Mouse (Mus musculus): ENCODE measurements around the gene Myocd. TPM values are rescaled to one million over a fixed set of nuclear protein-coding genes. Genes with fewer than 3 reads are reported as not detected.

Gene Myocd
- polyA plus RNA-seq, 1 experiment from 2014 or later, result 0.87 TPM

- Histone ChIP-seq H3K4me1 (ENCODE audit: control insufficient read depth, insufficient read depth, low read length) (no peaks in the 10 kb centered on the region), H3K4me3 (ENCODE audit: low read depth, low read length) (no peak overlapping the region), H3K9ac (ENCODE audit: low read length) (no peak overlapping the region), H3K36me3 (ENCODE audit: control insufficient read depth, insufficient read depth, low read length) (no peaks in the 10 kb centered on the region), H3K9me3 (ENCODE audit: control insufficient read depth, low read length) (no peaks in the 10 kb centered on the region), H3K27me3 (ENCODE audit: control insufficient read depth, insufficient read depth, low read length) (no peaks in the 10 kb centered on the region), H3K4me2 (ENCODE audit: low read depth, severe bottlenecking) (no peak overlapping the region), H3K27ac (replicated peaks; ENCODE audit: low read depth, low read length) (no peak overlapping the region)
- WGBS, result 79% methylated on average over 5 of the region's 5 CpGs
- DNase-seq (ENCODE audit: low spot score) (no peak), ATAC-seq (ENCODE audit: insufficient number of reproducible peaks, low FRiP score, low TSS enrichment, low read depth) (no peak)
Observed at GRCm38 (mm10) chr11:65205306-65205705, 64.5 kb downstream of the Myocd start.

DNA sequence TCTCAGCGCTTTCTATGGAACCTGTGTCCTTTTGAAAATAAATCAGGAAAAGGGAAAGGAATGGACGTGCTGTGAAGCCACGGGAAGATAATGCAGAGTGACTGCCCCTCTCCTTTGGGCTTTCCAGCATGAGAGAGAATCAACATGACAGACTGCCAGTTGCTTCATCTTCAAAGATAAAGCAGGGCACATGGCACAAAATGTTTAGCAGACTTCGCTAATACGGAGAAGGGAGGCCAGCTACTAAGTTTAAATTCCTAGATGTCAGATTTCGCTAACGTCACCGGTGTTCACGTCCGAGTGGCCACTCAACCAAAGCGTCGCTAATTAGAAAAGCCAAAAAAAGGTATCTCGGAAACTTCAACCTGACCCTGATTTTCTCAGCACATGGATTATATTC, 65.1 kb downstream of the Myocd start:
- H3K4me1 ChIP-seq (ENCODE audit: control insufficient read depth, insufficient read depth, low read length), result no peaks in the 10 kb centered on the region
- ATAC-seq (ENCODE audit: insufficient number of reproducible peaks, low FRiP score, low TSS enrichment, low read depth), result no peak
- DNase-seq (ENCODE audit: low spot score), result no peak
- WGBS, result 87% methylated on average over 13 of the region's 13 CpGs
- no peak overlapping the region for H3K4me3 ChIP-seq (ENCODE audit: low read depth, low read length)
- no peaks in the 10 kb centered on the region for H3K36me3 ChIP-seq (ENCODE audit: control insufficient read depth, insufficient read depth, low read length)
- no peak overlapping the region for H3K27ac ChIP-seq (replicated peaks; ENCODE audit: low read depth, low read length)
- no peak overlapping the region for H3K9ac ChIP-seq (ENCODE audit: low read length)
- H3K4me2 ChIP-seq (ENCODE audit: low read depth, severe bottlenecking), result no peak overlapping the region
- no peaks in the 10 kb centered on the region for H3K27me3 ChIP-seq (ENCODE audit: control insufficient read depth, insufficient read depth, low read length)
- no peaks in the 10 kb centered on the region for H3K9me3 ChIP-seq (ENCODE audit: control insufficient read depth, low read length)

DNA sequence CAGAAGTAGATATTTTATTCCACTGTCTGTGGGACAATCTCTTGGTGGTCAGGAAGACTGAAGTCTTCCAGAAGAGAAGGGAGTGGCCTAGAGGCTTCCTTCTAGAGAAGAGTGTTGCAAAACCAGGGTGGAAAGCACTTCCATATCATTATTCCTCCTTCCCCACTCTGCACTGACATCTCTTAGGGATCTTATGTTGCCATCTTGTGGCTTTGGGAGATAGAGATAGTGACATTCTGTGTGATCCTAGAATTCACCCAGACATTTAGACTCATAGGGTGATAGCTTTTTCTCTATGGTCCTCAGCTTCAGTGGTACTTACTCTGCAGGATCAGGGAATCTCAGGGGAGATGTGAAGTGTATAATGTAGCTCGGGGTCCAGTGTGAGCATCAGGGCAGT, 66.8 kb downstream of the Myocd start:
- H3K9me3 ChIP-seq (ENCODE audit: control insufficient read depth, low read length), result no peaks in the 10 kb centered on the region
- no peaks in the 10 kb centered on the region for H3K36me3 ChIP-seq (ENCODE audit: control insufficient read depth, insufficient read depth, low read length)
- no peak overlapping the region for H3K27ac ChIP-seq (replicated peaks; ENCODE audit: low read depth, low read length)
- H3K4me1 ChIP-seq (ENCODE audit: control insufficient read depth, insufficient read depth, low read length), result no peaks in the 10 kb centered on the region
- DNase-seq (ENCODE audit: low spot score) (no peak), ATAC-seq (ENCODE audit: insufficient number of reproducible peaks, low FRiP score, low TSS enrichment, low read depth) (no peak)
- H3K4me3 ChIP-seq (ENCODE audit: low read depth, low read length), result no peak overlapping the region
- no peaks in the 10 kb centered on the region for H3K27me3 ChIP-seq (ENCODE audit: control insufficient read depth, insufficient read depth, low read length)
- H3K4me2 ChIP-seq (ENCODE audit: low read depth, severe bottlenecking), result no peak overlapping the region
- H3K9ac ChIP-seq (ENCODE audit: low read length), result no peak overlapping the region
- WGBS, result 78% methylated on average over 1 of the region's 1 CpGs

- Histone ChIP-seq H3K4me1 (ENCODE audit: control insufficient read depth, insufficient read depth, low read length) (no peaks in the 10 kb centered on the region), H3K9ac (ENCODE audit: low read length) (no peak overlapping the region), H3K4me2 (ENCODE audit: low read depth, severe bottlenecking) (no peak overlapping the region), H3K27ac (replicated peaks; ENCODE audit: low read depth, low read length) (no peak overlapping the region), H3K4me3 (ENCODE audit: low read depth, low read length) (no peak overlapping the region), H3K9me3 (ENCODE audit: control insufficient read depth, low read length) (no peaks in the 10 kb centered on the region), H3K27me3 (ENCODE audit: control insufficient read depth, insufficient read depth, low read length) (no peaks in the 10 kb centered on the region), H3K36me3 (ENCODE audit: control insufficient read depth, insufficient read depth, low read length) (no peaks in the 10 kb centered on the region)
- no peak for ATAC-seq (ENCODE audit: insufficient number of reproducible peaks, low FRiP score, low TSS enrichment, low read depth)
- no peak for DNase-seq (ENCODE audit: low spot score)
- WGBS, result 32% methylated on average over 5 of the region's 5 CpGs
Observed at GRCm38 (mm10) chr11:65202236-65202635, 67.6 kb downstream of the Myocd start.

GRCm38 (mm10) chr11:65198026-65198425, 71.8 kb downstream of the Myocd start:
- DNase-seq (ENCODE audit: low spot score) (no peak), ATAC-seq (ENCODE audit: insufficient number of reproducible peaks, low FRiP score, low TSS enrichment, low read depth) (no peak)
- Histone ChIP-seq H3K4me2 (ENCODE audit: low read depth, severe bottlenecking) (no peak overlapping the region), H3K27me3 (ENCODE audit: control insufficient read depth, insufficient read depth, low read length) (no peaks in the 10 kb centered on the region), H3K27ac (replicated peaks; ENCODE audit: low read depth, low read length) (no peak overlapping the region), H3K9ac (ENCODE audit: low read length) (no peak overlapping the region), H3K9me3 (ENCODE audit: control insufficient read depth, low read length) (no peaks in the 10 kb centered on the region), H3K36me3 (ENCODE audit: control insufficient read depth, insufficient read depth, low read length) (no peaks in the 10 kb centered on the region), H3K4me3 (ENCODE audit: low read depth, low read length) (no peak overlapping the region), H3K4me1 (ENCODE audit: control insufficient read depth, insufficient read depth, low read length) (no peaks in the 10 kb centered on the region)
- WGBS, result 84% methylated on average over 3 of the region's 3 CpGs

GRCm38 (mm10) chr11:65197280-65197679, 72.5 kb downstream of the Myocd start:
- no peaks in the 10 kb centered on the region for H3K4me1 ChIP-seq (ENCODE audit: control insufficient read depth, insufficient read depth, low read length)
- H3K4me3 ChIP-seq (ENCODE audit: low read depth, low read length), result no peak overlapping the region
- no peaks in the 10 kb centered on the region for H3K27me3 ChIP-seq (ENCODE audit: control insufficient read depth, insufficient read depth, low read length)
- no peaks in the 10 kb centered on the region for H3K9me3 ChIP-seq (ENCODE audit: control insufficient read depth, low read length)
- H3K27ac ChIP-seq (replicated peaks; ENCODE audit: low read depth, low read length), result no peak overlapping the region
- 7% methylated on average over 3 of the region's 3 CpGs for whole genome bisulfite sequencing
- DNase-seq (ENCODE audit: low spot score), result peak; percentile 89
- H3K36me3 ChIP-seq (ENCODE audit: control insufficient read depth, insufficient read depth, low read length), result no peaks in the 10 kb centered on the region
- no peak for ATAC-seq (ENCODE audit: insufficient number of reproducible peaks, low FRiP score, low TSS enrichment, low read depth)
- H3K9ac ChIP-seq (ENCODE audit: low read length), result no peak overlapping the region
- H3K4me2 ChIP-seq (ENCODE audit: low read depth, severe bottlenecking), result no peak overlapping the region

GRCm38 (mm10) chr11:65186974-65187373, 82.8 kb downstream of the Myocd start:
- Histone ChIP-seq H3K36me3 (ENCODE audit: control insufficient read depth, insufficient read depth, low read length) (no peaks in the 10 kb centered on the region), H3K4me2 (ENCODE audit: low read depth, severe bottlenecking) (no peak overlapping the region), H3K4me3 (ENCODE audit: low read depth, low read length) (no peak overlapping the region), H3K4me1 (ENCODE audit: control insufficient read depth, insufficient read depth, low read length) (no peaks in the 10 kb centered on the region), H3K27ac (replicated peaks; ENCODE audit: low read depth, low read length) (no peak overlapping the region), H3K9me3 (ENCODE audit: control insufficient read depth, low read length) (no peaks in the 10 kb centered on the region), H3K9ac (ENCODE audit: low read length) (no peak overlapping the region), H3K27me3 (ENCODE audit: control insufficient read depth, insufficient read depth, low read length) (no peaks in the 10 kb centered on the region)
- ATAC-seq (ENCODE audit: insufficient number of reproducible peaks, low FRiP score, low TSS enrichment, low read depth) (no peak), DNase-seq (ENCODE audit: low spot score) (no peak)
- 74% methylated on average over 12 of the region's 12 CpGs for WGBS

DNA sequence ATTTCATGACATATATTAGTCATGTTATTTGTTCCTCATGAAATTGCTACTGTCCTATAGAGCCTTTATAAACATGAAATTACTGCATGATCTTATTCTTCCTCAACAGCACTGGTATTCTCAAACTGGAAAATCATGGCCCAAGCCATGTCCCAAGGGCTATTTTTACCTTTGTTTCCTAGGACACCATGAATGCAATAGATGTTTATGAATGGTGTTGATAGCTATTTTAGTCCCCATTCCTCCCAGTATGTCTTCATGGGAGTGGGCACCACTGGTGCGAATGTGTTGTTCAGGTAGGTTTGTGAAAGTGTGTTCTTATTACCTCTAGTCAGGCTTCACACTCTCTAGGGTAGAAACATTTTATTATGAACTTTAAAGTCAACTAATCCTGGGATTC, 84.7 kb downstream of the Myocd start:
- H3K4me2 ChIP-seq (ENCODE audit: low read depth, severe bottlenecking), result no peak overlapping the region
- no peaks in the 10 kb centered on the region for H3K9me3 ChIP-seq (ENCODE audit: control insufficient read depth, low read length)
- no peak overlapping the region for H3K4me3 ChIP-seq (ENCODE audit: low read depth, low read length)
- no peaks in the 10 kb centered on the region for H3K4me1 ChIP-seq (ENCODE audit: control insufficient read depth, insufficient read depth, low read length)
- ATAC-seq (ENCODE audit: insufficient number of reproducible peaks, low FRiP score, low TSS enrichment, low read depth) (no peak), DNase-seq (ENCODE audit: low spot score) (no peak)
- no peak overlapping the region for H3K27ac ChIP-seq (replicated peaks; ENCODE audit: low read depth, low read length)
- WGBS, result 92% methylated on average over 1 of the region's 1 CpGs
- no peaks in the 10 kb centered on the region for H3K27me3 ChIP-seq (ENCODE audit: control insufficient read depth, insufficient read depth, low read length)
- H3K9ac ChIP-seq (ENCODE audit: low read length), result no peak overlapping the region
- H3K36me3 ChIP-seq (ENCODE audit: control insufficient read depth, insufficient read depth, low read length), result no peaks in the 10 kb centered on the region

- Histone ChIP-seq H3K27me3 (ENCODE audit: control insufficient read depth, insufficient read depth, low read length) (no peaks in the 10 kb centered on the region), H3K4me2 (ENCODE audit: low read depth, severe bottlenecking) (no peak overlapping the region), H3K4me3 (ENCODE audit: low read depth, low read length) (no peak overlapping the region), H3K9me3 (ENCODE audit: control insufficient read depth, low read length) (no peaks in the 10 kb centered on the region), H3K9ac (ENCODE audit: low read length) (no peak overlapping the region), H3K36me3 (ENCODE audit: control insufficient read depth, insufficient read depth, low read length) (no peaks in the 10 kb centered on the region), H3K27ac (replicated peaks; ENCODE audit: low read depth, low read length) (no peak overlapping the region), H3K4me1 (ENCODE audit: control insufficient read depth, insufficient read depth, low read length) (no peaks in the 10 kb centered on the region)
- 86% methylated on average over 4 of the region's 4 CpGs for WGBS
- DNase-seq (ENCODE audit: low spot score) (no peak), ATAC-seq (ENCODE audit: insufficient number of reproducible peaks, low FRiP score, low TSS enrichment, low read depth) (no peak)
Observed at GRCm38 (mm10) chr11:65170121-65170750, 99.6 kb downstream of the Myocd start.
